Mouse (Mus musculus): ENCODE results near the gene Hnrnpr. TPM values are rescaled to one million over a fixed set of nuclear protein-coding genes. Genes with fewer than 3 reads are reported as not detected.

The Hnrnpr gene
- polyA plus RNA-seq, 1 experiment from 2014 or later: 84.3 TPM

DNA sequence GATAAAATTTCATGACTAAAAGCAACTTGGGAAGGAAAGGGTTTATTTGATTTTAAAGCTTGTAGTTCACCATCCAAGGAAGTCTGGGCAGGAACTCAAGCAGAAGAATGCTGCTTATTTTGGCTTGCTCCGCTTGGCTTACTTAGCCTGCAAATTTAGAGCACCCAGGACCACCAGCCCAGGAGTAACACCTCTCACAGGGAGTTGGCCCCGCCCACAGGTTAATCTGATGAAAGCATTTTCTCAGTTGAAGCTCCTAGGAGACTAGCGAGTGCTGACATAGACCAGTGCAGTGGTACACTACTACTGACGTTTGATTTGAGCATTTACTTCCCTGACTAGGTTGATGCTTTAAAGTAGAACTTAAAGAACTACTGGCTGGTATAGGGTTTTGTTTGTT, 26.4 kb downstream of the Hnrnpr start:
- no peak overlapping the region for H3K9ac ChIP-seq
- no peak overlapping the region for H3K4me2 ChIP-seq
- H3K36me3 ChIP-seq: peaks cover 35% of the 10 kb centered on the region
- no peak overlapping the region for H3K27ac ChIP-seq
- no peaks in the 10 kb centered on the region for H3K27me3 ChIP-seq
- H3K4me3 ChIP-seq: no peak overlapping the region
- H3K4me1 ChIP-seq (replicated peaks): peaks cover 22% of the 10 kb centered on the region
- no peaks in the 10 kb centered on the region for H3K9me3 ChIP-seq (replicated peaks)
- no peak for ATAC-seq (replicated peaks; ENCODE audit: insufficient number of reproducible peaks, insufficient read depth, low FRiP score, low read depth)
- whole genome bisulfite sequencing: 42% methylated on average over 4 of the region's 4 CpGs

DNA sequence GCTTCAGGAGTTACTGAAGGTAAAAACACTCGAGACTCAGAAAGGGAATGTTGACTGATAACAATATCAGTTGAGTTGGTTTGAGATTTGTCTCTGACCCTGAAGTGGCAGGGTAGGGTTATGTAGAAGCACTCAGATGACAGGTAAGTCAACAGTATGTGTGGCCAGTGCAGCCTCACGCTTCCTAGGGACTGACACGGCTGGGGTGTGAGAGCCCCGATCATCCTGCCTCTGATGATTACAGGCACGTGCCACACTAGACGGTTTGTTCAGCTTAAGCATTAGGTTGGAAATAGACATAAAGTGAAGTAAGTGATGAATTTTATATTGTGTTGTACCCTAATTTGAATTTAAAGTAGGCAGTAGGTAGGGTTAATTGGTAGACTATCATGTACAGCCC, 38.9 kb downstream of the Hnrnpr start:
- WGBS: 51% methylated on average over 6 of the region's 6 CpGs
- no peak overlapping the region for H3K4me3 ChIP-seq
- no peak overlapping the region for H3K9ac ChIP-seq
- H3K27ac ChIP-seq: no peak overlapping the region
- H3K36me3 ChIP-seq: peaks cover 46% of the 10 kb centered on the region
- H3K4me1 ChIP-seq (replicated peaks): no peaks in the 10 kb centered on the region
- no peak overlapping the region for H3K4me2 ChIP-seq
- no peak for ATAC-seq (replicated peaks; ENCODE audit: insufficient number of reproducible peaks, insufficient read depth, low FRiP score, low read depth)
- no peaks in the 10 kb centered on the region for H3K27me3 ChIP-seq
- no peaks in the 10 kb centered on the region for H3K9me3 ChIP-seq (replicated peaks)

- WGBS: 58% methylated on average over 6 of the region's 6 CpGs
- ATAC-seq (replicated peaks; ENCODE audit: insufficient number of reproducible peaks, insufficient read depth, low FRiP score, low read depth): no peak
- H3K36me3 ChIP-seq: peaks cover 56% of the 10 kb centered on the region
Observed at GRCm38 (mm10) chr4:136357026-136357425, 46.3 kb downstream of the Hnrnpr start.

GRCm38 (mm10) chr4:136357429-136357828, 46.7 kb downstream of the Hnrnpr start:
- H3K27ac ChIP-seq: no peak overlapping the region

More at GRCm38 (mm10) chr4:136357026-136357425, 46.3 kb downstream of the Hnrnpr start:
- Histone ChIP-seq H3K4me2 (no peak overlapping the region), H3K9me3 (replicated peaks) (no peaks in the 10 kb centered on the region), H3K9ac (no peak overlapping the region), H3K27ac (no peak overlapping the region), H3K4me1 (replicated peaks) (no peaks in the 10 kb centered on the region), H3K27me3 (no peaks in the 10 kb centered on the region), H3K4me3 (no peak overlapping the region)

DNA sequence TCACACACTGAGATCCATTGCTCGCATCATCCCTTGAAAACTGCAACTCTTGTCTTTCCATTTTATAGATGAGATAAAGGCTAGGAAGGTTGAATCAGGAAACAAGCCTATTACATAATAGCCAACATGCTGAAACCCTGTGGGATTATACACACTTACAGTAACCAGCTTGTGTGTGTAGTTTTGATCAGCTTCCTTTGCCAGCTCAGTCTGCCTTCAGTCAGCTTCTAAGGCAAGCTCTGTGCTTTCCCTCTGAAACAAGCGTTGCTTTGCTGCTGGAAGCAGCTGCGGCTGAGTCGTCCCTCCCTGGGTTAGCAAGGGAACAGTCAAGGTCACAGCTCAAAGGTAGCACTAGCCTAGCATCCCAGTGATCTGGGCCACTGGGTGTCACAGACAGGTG, 57.1 kb downstream of the Hnrnpr start:
- WGBS: 58% methylated on average over 4 of the region's 4 CpGs

More at GRCm38 (mm10) chr4:136357429-136357828, 46.7 kb downstream of the Hnrnpr start:
- Histone ChIP-seq H3K9me3 (replicated peaks) (no peaks in the 10 kb centered on the region), H3K4me2 (no peak overlapping the region), H3K4me3 (no peak overlapping the region), H3K9ac (no peak overlapping the region), H3K36me3 (peaks cover 54% of the 10 kb centered on the region), H3K27me3 (no peaks in the 10 kb centered on the region), H3K4me1 (replicated peaks) (no peaks in the 10 kb centered on the region)
- no peak for ATAC-seq (replicated peaks; ENCODE audit: insufficient number of reproducible peaks, insufficient read depth, low FRiP score, low read depth)
- WGBS: 93% methylated on average over 4 of the region's 4 CpGs

DNA sequence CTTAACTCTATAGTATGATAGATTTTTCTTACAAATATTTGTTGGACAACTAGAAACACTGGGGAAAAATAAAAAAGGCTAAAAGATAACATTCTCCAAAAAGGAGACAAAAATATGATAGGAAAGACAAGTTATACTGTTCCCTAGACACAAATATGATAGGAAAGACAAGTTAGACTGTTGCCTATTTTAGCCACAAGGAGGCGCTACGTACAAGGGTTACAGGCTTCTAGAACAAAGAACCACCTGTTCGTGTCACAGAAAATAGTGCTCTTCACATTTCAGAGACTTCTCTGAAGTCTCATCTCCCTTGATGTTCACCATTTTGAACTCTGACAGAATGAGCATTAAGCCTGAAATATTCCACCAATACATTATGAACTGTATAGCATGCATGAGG, 59.0 kb downstream of the Hnrnpr start:
- no peak overlapping the region for H3K4me2 ChIP-seq
- WGBS: 4% methylated on average over 3 of the region's 3 CpGs
- H3K4me1 ChIP-seq (replicated peaks): no peaks in the 10 kb centered on the region
- H3K27ac ChIP-seq: no peak overlapping the region
- no peaks in the 10 kb centered on the region for H3K27me3 ChIP-seq
- no peaks in the 10 kb centered on the region for H3K9me3 ChIP-seq (replicated peaks)
- H3K9ac ChIP-seq: no peak overlapping the region
- no peaks in the 10 kb centered on the region for H3K36me3 ChIP-seq
- ATAC-seq (replicated peaks; ENCODE audit: insufficient number of reproducible peaks, insufficient read depth, low FRiP score, low read depth): no peak
- H3K4me3 ChIP-seq: no peak overlapping the region

More for the DNA sequence above, 57.1 kb downstream of the Hnrnpr start:
- H3K9ac ChIP-seq: no peak overlapping the region
- no peak for ATAC-seq (replicated peaks; ENCODE audit: insufficient number of reproducible peaks, insufficient read depth, low FRiP score, low read depth)
- H3K4me2 ChIP-seq: no peak overlapping the region
- no peaks in the 10 kb centered on the region for H3K36me3 ChIP-seq
- H3K27me3 ChIP-seq: no peaks in the 10 kb centered on the region
- no peaks in the 10 kb centered on the region; the same call in 1 of the 2 replicates for H3K4me1 ChIP-seq (replicated peaks)
- H3K9me3 ChIP-seq (replicated peaks): no peaks in the 10 kb centered on the region
- H3K27ac ChIP-seq: no peak overlapping the region
- no peak overlapping the region for H3K4me3 ChIP-seq

GRCm38 (mm10) chr4:136373494-136374181, 62.9 kb downstream of the Hnrnpr start:
- no peaks in the 10 kb centered on the region for H3K4me1 ChIP-seq (replicated peaks)
- no peak overlapping the region for H3K27ac ChIP-seq
- H3K9me3 ChIP-seq (replicated peaks): no peaks in the 10 kb centered on the region
- H3K4me3 ChIP-seq: no peak overlapping the region
- no peaks in the 10 kb centered on the region for H3K27me3 ChIP-seq
- H3K36me3 ChIP-seq: no peaks in the 10 kb centered on the region
- H3K4me2 ChIP-seq: no peak overlapping the region
- no peak for ATAC-seq (replicated peaks; ENCODE audit: insufficient number of reproducible peaks, insufficient read depth, low FRiP score, low read depth)
- 43% methylated on average over 14 of the region's 14 CpGs for WGBS
- H3K9ac ChIP-seq: no peak overlapping the region

DNA sequence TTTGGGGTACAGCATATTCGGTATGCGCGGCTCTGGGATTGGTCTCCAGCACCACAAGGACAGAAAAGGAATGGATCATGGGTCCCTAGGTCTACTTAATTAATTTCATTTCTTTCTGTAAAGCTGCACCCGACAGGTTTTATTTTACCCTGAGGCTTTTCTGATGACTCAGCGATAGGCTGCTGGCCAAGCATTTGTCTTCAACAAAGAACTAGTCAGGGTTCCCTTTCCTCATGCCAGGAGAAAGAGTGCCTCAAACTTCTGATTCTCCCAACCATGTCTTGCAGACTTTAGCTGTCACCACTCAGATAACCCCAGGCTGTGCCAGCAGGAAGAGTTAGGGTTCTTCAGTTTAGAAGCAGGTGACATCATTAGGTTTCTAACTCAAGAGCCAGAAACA, 66.3 kb downstream of the Hnrnpr start:
- no peaks in the 10 kb centered on the region for H3K36me3 ChIP-seq
- no peaks in the 10 kb centered on the region for H3K27me3 ChIP-seq
- no peak overlapping the region for H3K4me2 ChIP-seq
- H3K27ac ChIP-seq: no peak overlapping the region
- WGBS: 80% methylated on average over 5 of the region's 5 CpGs
- H3K9me3 ChIP-seq (replicated peaks): no peaks in the 10 kb centered on the region
- H3K9ac ChIP-seq: no peak overlapping the region
- no peak overlapping the region for H3K4me3 ChIP-seq
- H3K4me1 ChIP-seq (replicated peaks): no peaks in the 10 kb centered on the region
- no peak for ATAC-seq (replicated peaks; ENCODE audit: insufficient number of reproducible peaks, insufficient read depth, low FRiP score, low read depth)

GRCm38 (mm10) chr4:136383052-136383451, 72.3 kb downstream of the Hnrnpr start:
- Histone ChIP-seq H3K4me1 (replicated peaks) (no peaks in the 10 kb centered on the region), H3K4me3 (no peak overlapping the region), H3K27ac (no peak overlapping the region), H3K9me3 (replicated peaks) (no peaks in the 10 kb centered on the region), H3K9ac (no peak overlapping the region), H3K4me2 (no peak overlapping the region), H3K36me3 (no peaks in the 10 kb centered on the region), H3K27me3 (0 out of 2 replicates have a peak, but pooled peaks cover 3% of the 10 kb centered on the region)
- ATAC-seq (replicated peaks; ENCODE audit: insufficient number of reproducible peaks, insufficient read depth, low FRiP score, low read depth): no peak
- 86% methylated on average over 5 of the region's 5 CpGs for WGBS

DNA sequence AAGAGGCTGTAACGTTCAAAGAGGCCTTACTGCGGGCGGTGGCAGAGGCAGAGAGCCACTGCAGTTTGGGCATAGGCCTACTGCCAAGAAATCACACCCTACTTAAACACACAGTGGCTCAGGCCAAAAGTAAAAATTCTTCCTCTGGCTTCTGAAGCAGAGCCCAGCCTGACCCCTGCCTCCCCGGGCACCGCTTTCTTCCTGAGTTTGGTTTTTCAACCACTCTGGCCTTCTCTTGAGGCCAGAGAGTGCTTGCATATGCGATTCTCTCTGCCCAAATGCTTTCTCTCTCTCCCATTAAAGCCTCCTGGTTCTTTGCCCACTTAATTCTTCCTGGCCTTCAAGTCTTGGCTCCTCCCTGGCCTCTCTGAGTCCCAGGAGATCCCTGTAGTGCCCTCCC, 73.1 kb downstream of the Hnrnpr start:
- no peak for ATAC-seq (replicated peaks; ENCODE audit: insufficient number of reproducible peaks, insufficient read depth, low FRiP score, low read depth)
- WGBS: 73% methylated on average over 6 of the region's 6 CpGs

GRCm38 (mm10) chr4:136387261-136387660, 76.5 kb downstream of the Hnrnpr start:
- H3K4me2 ChIP-seq: no peak overlapping the region
- H3K27ac ChIP-seq: no peak overlapping the region
- no peaks in the 10 kb centered on the region for H3K4me1 ChIP-seq (replicated peaks)
- no peak overlapping the region for H3K9ac ChIP-seq
- H3K27me3 ChIP-seq: peaks cover 8% of the 10 kb centered on the region; the same call in 1 of the 2 replicates
- WGBS: 37% methylated on average over 11 of the region's 11 CpGs
- no peaks in the 10 kb centered on the region for H3K36me3 ChIP-seq
- no peaks in the 10 kb centered on the region for H3K9me3 ChIP-seq (replicated peaks)
- no peak for ATAC-seq (replicated peaks; ENCODE audit: insufficient number of reproducible peaks, insufficient read depth, low FRiP score, low read depth)
- no peak overlapping the region for H3K4me3 ChIP-seq

More for the DNA sequence above, 73.1 kb downstream of the Hnrnpr start:
- H3K9ac ChIP-seq: no peak overlapping the region
- no peak overlapping the region for H3K27ac ChIP-seq
- no peaks in the 10 kb centered on the region for H3K9me3 ChIP-seq (replicated peaks)
- H3K4me3 ChIP-seq: no peak overlapping the region
- H3K27me3 ChIP-seq: peaks cover 8% of the 10 kb centered on the region; the same call in 1 of the 2 replicates
- no peak overlapping the region for H3K4me2 ChIP-seq
- no peaks in the 10 kb centered on the region for H3K4me1 ChIP-seq (replicated peaks)
- no peaks in the 10 kb centered on the region for H3K36me3 ChIP-seq

GRCm38 (mm10) chr4:136401806-136402205, 91.1 kb downstream of the Hnrnpr start:
- WGBS: 71% methylated on average over 10 of the region's 10 CpGs

More at GRCm38 (mm10) chr4:136401806-136402205, 91.1 kb downstream of the Hnrnpr start:
- no peak for ATAC-seq (replicated peaks; ENCODE audit: insufficient number of reproducible peaks, insufficient read depth, low FRiP score, low read depth)
- Histone ChIP-seq H3K9me3 (replicated peaks) (no peaks in the 10 kb centered on the region), H3K36me3 (no peaks in the 10 kb centered on the region), H3K27me3 (no peaks in the 10 kb centered on the region), H3K4me2 (no peak overlapping the region), H3K4me3 (no peak overlapping the region), H3K9ac (no peak overlapping the region), H3K4me1 (replicated peaks) (no peaks in the 10 kb centered on the region), H3K27ac (no peak overlapping the region)
